Mouse (Mus musculus) liver, embryonic 14.5 days (tissue): Measurements from ENCODE around the gene Armc7. TPM values are rescaled to one million over a fixed set of nuclear protein-coding genes. Genes with fewer than 3 reads are reported as not detected.

Source experiments
- ATAC-seq: fragments of 200-750 bp; cut with Nextera tagmentation; 2 replicates; pipeline ENCODE4 v1.8.0; 2017; ENCODE audit warnings: moderate number of reproducible peaks, mild to moderate bottlenecking, moderate library complexity; ENCODE audit not compliant: insufficient read depth
- DNase-seq, 3 experiments: peaks; one replicate each; pipeline ENCODE4 v3.0.0-alpha.2; 2012 to 2013; ENCODE audit warnings: low read depth in 3 of 3, low spot score in 3 of 3
- H3K27ac ChIP-seq: fragments of 300-500 bp; sonication (generic); 2 replicates; pipeline ENCODE4 v1.5.1; 2014; ENCODE audit warnings: moderate library complexity, mild to moderate bottlenecking, control low read depth, inconsistent platforms
- H3K27me3 ChIP-seq: fragments of 300-500 bp; sonication (generic); 2 replicates; pipeline ENCODE4 v1.6.1; 2014; ENCODE audit warnings: mild to moderate bottlenecking, low read length, moderate library complexity; ENCODE audit not compliant: control insufficient read depth, insufficient read depth
- H3K36me3 ChIP-seq: fragments of 300-500 bp; sonication (generic); replicated peaks from 2 replicates; pipeline ENCODE4 v1.6.1; 2014; ENCODE audit warnings: low read depth; ENCODE audit not compliant: control insufficient read depth, insufficient read depth
- H3K4me1 ChIP-seq, 2 experiments: fragments of 200-500 bp in 1 of 2; fragments of 300-500 bp in 1 of 2; sonication (generic) in 1 of 2; replicated peaks; 2 replicates each; pipeline ENCODE4 v1.6.1; 2012 to 2014; ENCODE audit warnings: antibody characterized with exemption in 1 of 2, inconsistent platforms in 1 of 2, low read length in 1 of 2; ENCODE audit not compliant: control insufficient read depth in 2 of 2, insufficient read depth in 2 of 2
- H3K4me2 ChIP-seq: fragments of 300-500 bp; sonication (generic); 2 replicates; pipeline ENCODE4 v1.6.1; 2014; ENCODE audit warnings: low read depth, mild to moderate bottlenecking, control low read depth, moderate library complexity
- H3K4me3 ChIP-seq, 2 experiments: fragments of 200-500 bp in 1 of 2; fragments of 300-500 bp in 1 of 2; sonication (generic) in 1 of 2; 2 replicates each; pipeline ENCODE4 v1.5.1; 2012 to 2014; ENCODE audit warnings: low read depth in 2 of 2, low read length in 2 of 2, mild to moderate bottlenecking in 2 of 2, control low read depth in 1 of 2, inconsistent platforms in 1 of 2, moderate library complexity in 1 of 2; ENCODE audit not compliant: insufficient read depth in 1 of 2
- H3K9ac ChIP-seq: fragments of 300-500 bp; sonication (generic); replicated peaks from 2 replicates; pipeline ENCODE4 v1.6.1; 2014; ENCODE audit warnings: mild to moderate bottlenecking, control low read depth, moderate library complexity
- H3K9me3 ChIP-seq: fragments of 300-500 bp; sonication (generic); 2 replicates; pipeline ENCODE4 v1.6.1; 2016; ENCODE audit warnings: low read length, mixed read lengths; ENCODE audit not compliant: control insufficient read depth
- CTCF ChIP-seq: IDR thresholded peaks from 2 replicates; pipeline ENCODE4 v1.5.1; 2016; ENCODE audit warnings: antibody characterized with exemption, low read depth, control low read depth
- EP300 ChIP-seq: IDR thresholded peaks from 2 replicates; pipeline ENCODE4 v1.6.1; 2016; ENCODE audit warnings: antibody characterized with exemption, low read depth
- WGBS: fragments of 180-500 bp; shearing (Covaris S2); extraction: QIAGEN DNeasy Blood & Tissue Kit; methylation state at CpG from one replicate; pipeline ENCODE4 v1.1.7; 2014; ENCODE audit not compliant: insufficient replicate concordance; 5-methylcytosine and 5-hydroxymethylcytosine counted together
- polyA plus RNA-seq, 2 experiments: library from polyadenylated mRNA; depleted of rRNA in 1 of 2; stranded (reverse) in 1 of 2; unstranded in 1 of 2; fragments of >200 nt; fragmentation: Nextera tagmentation in 1 of 2; extraction: Ambion mirVana in 1 of 2; gene quantifications; 2 replicates each; pipeline versions ENCODE4 v1.2.1 to v1.2.3; 2012 to 2014

Armc7 gene
- polyA plus RNA-seq, 2 experiments, result 2.1 to 2.2 TPM

DNA sequence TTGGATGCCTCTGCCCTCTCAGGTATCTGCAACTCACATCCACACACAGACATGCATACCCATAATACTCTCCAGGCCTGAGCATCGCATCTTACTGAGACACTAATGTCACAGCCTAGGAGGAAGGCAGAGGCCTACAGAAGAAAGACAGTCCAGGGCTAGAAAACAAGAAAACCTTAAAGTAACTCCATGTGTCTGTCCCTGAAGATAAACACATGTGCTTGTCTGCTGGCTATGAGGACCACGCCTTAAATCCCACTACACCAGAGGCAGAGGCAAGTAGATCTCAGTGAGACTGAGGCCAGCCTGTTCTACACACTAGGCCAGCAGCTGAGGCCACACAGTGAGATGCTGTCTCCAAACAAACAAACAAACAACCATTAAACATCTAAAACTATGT, 35.7 kb downstream of the Armc7 start:
- ATAC-seq (peak; percentile 43), DNase-seq (peak; percentile 72 to 82 (median 76))
- Histone ChIP-seq H3K4me1 (peaks cover 62 to 74% of the 10 kb centered on the region in 2 experiments), H3K4me3 (peak overlapping the region; percentile 80 to 98), H3K36me3 (no peaks in the 10 kb centered on the region), H3K9me3 (no peaks in the 10 kb centered on the region), H3K27me3 (no peaks in the 10 kb centered on the region), H3K27ac (peak overlapping the region; percentile 92), H3K9ac (peak overlapping the region; percentile 97), H3K4me2 (peak overlapping the region; percentile 99)
- WGBS, result 15% methylated on average over 2 of the region's 2 CpGs
- TF ChIP-seq EP300 (peak; percentile 66), CTCF (no peak)

- no peaks in the 10 kb centered on the region for H3K27me3 ChIP-seq
- WGBS, result 52% methylated on average over 3 of the region's 3 CpGs
- no peaks in the 10 kb centered on the region for H3K36me3 ChIP-seq
- peak overlapping the region; percentile 80 to 98 for H3K4me3 ChIP-seq
- peaks cover 54 to 65% of the 10 kb centered on the region in 2 experiments for H3K4me1 ChIP-seq
- no peaks in the 10 kb centered on the region for H3K9me3 ChIP-seq
- DNase-seq (no peak), ATAC-seq (no peak)
- H3K27ac ChIP-seq, result peak overlapping the region; percentile 92
- peak overlapping the region; percentile 97 for H3K9ac ChIP-seq
- TF ChIP-seq CTCF (no peak), EP300 (no peak)
- H3K4me2 ChIP-seq, result peak overlapping the region; percentile 99
Measured at GRCm38 (mm10) chr11:115512004-115512403, 36.5 kb downstream of the Armc7 start.

- Histone ChIP-seq H3K9ac (peak overlapping the region; percentile 97), H3K4me3 (peak overlapping the region; percentile 80 to 98), H3K4me2 (peak overlapping the region; percentile 99), H3K4me1 (peaks cover 48 to 60% of the 10 kb centered on the region in 2 experiments), H3K27ac (peak overlapping the region; percentile 92), H3K9me3 (no peaks in the 10 kb centered on the region), H3K36me3 (no peaks in the 10 kb centered on the region), H3K27me3 (no peaks in the 10 kb centered on the region)
- 23% methylated on average over 8 of the region's 8 CpGs for WGBS
- TF ChIP-seq CTCF, result no peak
- 0 out of 2 replicates have a peak, but pooled peaks have one; percentile 2 for TF ChIP-seq EP300
- ATAC-seq, result no peak
- DNase-seq, result peak in 1 of 3 experiments; percentile 52
Measured at GRCm38 (mm10) chr11:115512407-115513183, 37.1 kb downstream of the Armc7 start.

DNA sequence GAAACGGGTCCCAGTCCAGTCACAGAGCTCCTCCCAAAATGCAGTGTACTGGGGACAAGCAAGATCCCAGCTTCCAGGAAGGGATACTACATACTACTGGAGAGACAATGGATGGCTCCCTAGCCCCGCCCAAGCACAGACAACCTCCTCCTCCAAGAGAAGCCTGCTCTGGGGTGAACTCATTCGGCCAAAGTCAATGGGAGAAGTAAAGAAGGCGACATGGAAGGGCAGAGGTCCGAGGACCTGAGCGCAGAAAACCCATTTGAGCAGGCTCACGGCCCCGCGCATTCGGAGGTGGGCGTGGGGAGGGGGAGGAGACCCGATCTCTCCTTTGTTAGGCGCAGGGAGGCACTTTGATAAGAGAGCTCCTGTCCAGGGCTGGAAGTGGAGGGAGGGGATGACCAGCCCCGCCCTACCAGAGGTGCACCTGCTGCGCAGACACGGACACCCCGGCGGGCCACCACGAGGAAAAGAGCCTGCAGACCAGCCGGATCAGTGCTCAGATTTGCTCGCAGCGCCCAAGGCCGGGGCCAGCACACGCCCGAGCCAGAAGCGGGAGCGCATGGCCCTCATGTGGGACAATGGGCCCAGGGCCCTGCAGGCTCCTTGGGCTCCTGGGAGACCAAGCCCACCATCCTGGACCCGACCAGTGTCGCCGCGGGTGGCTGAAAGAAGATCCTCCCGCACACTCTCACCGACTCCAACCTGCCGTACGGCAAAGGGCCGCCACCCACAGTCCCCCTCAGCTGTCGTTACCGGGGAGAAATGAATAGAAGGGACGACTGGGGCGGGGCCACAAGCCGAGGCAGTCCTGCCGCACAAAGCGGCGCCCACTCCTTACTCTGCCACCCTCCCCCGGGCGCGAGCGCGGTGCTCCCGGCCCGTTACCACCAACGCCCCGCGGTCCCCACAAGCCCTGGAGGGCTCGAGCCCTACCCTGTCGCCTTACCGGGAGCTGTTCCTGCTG, 38.1 kb downstream of the Armc7 start:
- no peaks in the 10 kb centered on the region for H3K9me3 ChIP-seq
- H3K27ac ChIP-seq, result peak overlapping the region; percentile 92
- peaks cover 38 to 50% of the 10 kb centered on the region in 2 experiments for H3K4me1 ChIP-seq
- peak overlapping the region; percentile 80 to 98 for H3K4me3 ChIP-seq
- no peaks in the 10 kb centered on the region for H3K36me3 ChIP-seq
- peak overlapping the region; percentile 97 for H3K9ac ChIP-seq
- H3K4me2 ChIP-seq, result peak overlapping the region; percentile 99
- TF ChIP-seq EP300 (no peak), CTCF (no peak)
- WGBS, result under 1% methylated on average over 57 of the region's 57 CpGs
- ATAC-seq (peak; percentile 68), DNase-seq (peak in 1 of 3 experiments; percentile 35)
- no peaks in the 10 kb centered on the region for H3K27me3 ChIP-seq
